Mouse (Mus musculus) G1E (cell line): Measurements from ENCODE around the gene Prpf4b. TPM values are rescaled to one million over a fixed set of nuclear protein-coding genes. Genes with fewer than 3 reads are reported as not detected.
"Not testable (repeated sequence)": the region's sequence is repeated elsewhere in the genome, so short reads cannot be mapped to it uniquely, and the experiment has no call there.

Source experiments
- ATAC-seq: 2 replicates; pipeline ENCODE4 v1.8.0; 2016; ENCODE audit warnings: mild to moderate bottlenecking; ENCODE audit not compliant: insufficient number of reproducible peaks, poor library complexity, low FRiP score, severe bottlenecking; ENCODE audit errors: extremely low read depth
- DNase-seq: peaks from one replicate; pipeline ENCODE4 v3.0.0; 2012; ENCODE audit warnings: low spot score
- H3K27me3 ChIP-seq: 2 replicates; pipeline ENCODE4 v1.6.1; 2012; ENCODE audit warnings: mild to moderate bottlenecking, low read length, inconsistent platforms; ENCODE audit not compliant: insufficient read depth
- H3K36me3 ChIP-seq: replicated peaks from 2 replicates; pipeline ENCODE3; 2012; ENCODE audit warnings: mild to moderate bottlenecking, inconsistent platforms
- H3K4me1 ChIP-seq: 2 replicates; pipeline ENCODE4 v1.6.1; 2012; ENCODE audit warnings: low read depth, low read length, inconsistent platforms, mixed read lengths; ENCODE audit not compliant: insufficient read depth
- H3K4me3 ChIP-seq: 2 replicates; pipeline ENCODE4 v1.5.1; 2012; ENCODE audit warnings: low read depth, mild to moderate bottlenecking, inconsistent platforms, low read length, moderate library complexity, mixed read lengths
- H3K9me3 ChIP-seq: replicated peaks from 2 replicates; pipeline ENCODE4 v1.6.1; 2012; ENCODE audit warnings: inconsistent platforms
- CTCF ChIP-seq: IDR thresholded peaks from 2 replicates; pipeline ENCODE4 v1.5.1; 2012; ENCODE audit warnings: low read depth, low read length, inconsistent platforms, mixed read lengths
- GATA1 ChIP-seq: IDR thresholded peaks from 2 replicates; pipeline ENCODE4 v1.6.1; 2012; ENCODE audit warnings: borderline replicate concordance, low read length, inconsistent platforms, mixed read lengths
- GATA2 ChIP-seq: IDR thresholded peaks from 2 replicates; pipeline ENCODE4 v1.6.1; 2012; ENCODE audit warnings: low read depth, low read length, inconsistent platforms, borderline replicate concordance
- POLR2AphosphoS5 ChIP-seq: IDR thresholded peaks from 2 replicates; pipeline ENCODE4 v1.6.1; 2012; ENCODE audit warnings: low read depth, low read length, inconsistent platforms; ENCODE audit not compliant: insufficient replicate concordance
- TAL1 ChIP-seq: conservative IDR thresholded peaks from 2 replicates; pipeline ENCODE4 v1.6.1; 2012; ENCODE audit warnings: low read depth, low read length, inconsistent platforms, mixed read lengths
- polyA plus RNA-seq: library from polyadenylated mRNA; stranded (reverse); fragments of >175 nt; gene quantifications from 2 replicates; pipeline ENCODE4 v1.2.3, GENCODE M21; 2012
- total RNA-seq, 2 experiments: library from RNA; stranded (forward) in 1 of 2; stranded (reverse) in 1 of 2; fragments of 200-1000 nt in 1 of 2; fragments of >200 nt in 1 of 2; fragmentation: Nextera tagmentation in 1 of 2; gene quantifications; 2 replicates each; pipeline ENCODE4 v1.2.3; 2014 to 2017

Prpf4b gene
- total and polyA plus RNA-seq, 3 experiments: 36.0 to 144 (median 136) TPM

- no peaks in the 10 kb centered on the region for H3K9me3 ChIP-seq
- H3K36me3 ChIP-seq: no peaks in the 10 kb centered on the region
- DNase-seq (no peak), ATAC-seq (no peak)
- no peak for TF ChIP-seq CTCF
- TF ChIP-seq POLR2AphosphoS5: no peak
- no peak for TF ChIP-seq TAL1
- no peak for TF ChIP-seq GATA2
- no peak for TF ChIP-seq GATA1
- H3K27me3 ChIP-seq: peaks cover 12% of the 10 kb centered on the region
- no peaks in the 10 kb centered on the region for H3K4me1 ChIP-seq
- no peak overlapping the region for H3K4me3 ChIP-seq
These were observed 60.0 kb downstream of the Prpf4b start for GRCm38 (mm10) chr13:34934931-34935644.

GRCm38 (mm10) chr13:34942370-34942769 is 67.3 kb downstream of the Prpf4b start:
- no peaks in the 10 kb centered on the region for H3K4me1 ChIP-seq
- DNase-seq: no peak
- H3K27me3 ChIP-seq: peaks cover 7% of the 10 kb centered on the region; the same call in 1 of the 2 replicates
- TF ChIP-seq POLR2AphosphoS5 (no peak), GATA1 (no peak), TAL1 (no peak), GATA2 (no peak), CTCF (no peak)
- H3K36me3 ChIP-seq: no peaks in the 10 kb centered on the region
- H3K4me3 ChIP-seq: no peak overlapping the region
- ATAC-seq: no peak
- no peaks in the 10 kb centered on the region for H3K9me3 ChIP-seq

GRCm38 (mm10) chr13:34951437-34951836 is 76.3 kb downstream of the Prpf4b start:
- not testable (repeated sequence) for H3K27me3 ChIP-seq, H3K4me1 ChIP-seq, DNase-seq, H3K4me3 ChIP-seq, H3K9me3 ChIP-seq, H3K36me3 ChIP-seq, ATAC-seq

Other genes starting within 250 kb of the Prpf4b start
- not detected in 2 replicates for gene Pxdc1, start 221.8 kb upstream of the Prpf4b start, total RNA-seq (2014; fragmentation: Nextera tagmentation)
- gene Pxdc1, start 221.8 kb upstream of the Prpf4b start, total RNA-seq (2017): 0.11 TPM in 1 of 2 replicates, not detected in the other
- gene Pxdc1, start 221.8 kb upstream of the Prpf4b start, polyA plus RNA-seq: not detected in 2 replicates
- gene Fam50b, start 140.5 kb upstream of the Prpf4b start, total RNA-seq (2014; fragmentation: Nextera tagmentation): not detected in 2 replicates
- not detected in 2 replicates for gene Fam50b, start 140.5 kb upstream of the Prpf4b start, total RNA-seq (2017)
- not detected in 2 replicates for gene Fam50b, start 140.5 kb upstream of the Prpf4b start, polyA plus RNA-seq
- not detected in 2 replicates for gene Fam217a, start 49.0 kb downstream of the Prpf4b start, total RNA-seq (2014; fragmentation: Nextera tagmentation)
- gene Fam217a, start 49.0 kb downstream of the Prpf4b start, total RNA-seq (2017): 0.05 TPM in 1 of 2 replicates, not detected in the other
- not detected in 2 replicates for gene Fam217a, start 49.0 kb downstream of the Prpf4b start, polyA plus RNA-seq
- not detected in 2 replicates for gene 4933417A18Rik, start 49.1 kb downstream of the Prpf4b start, total RNA-seq (2014; fragmentation: Nextera tagmentation)
- not detected in 2 replicates for gene 4933417A18Rik, start 49.1 kb downstream of the Prpf4b start, total RNA-seq (2017)
- gene 4933417A18Rik, start 49.1 kb downstream of the Prpf4b start, polyA plus RNA-seq: not detected in 2 replicates
- gene Eci3, start 88.5 kb downstream of the Prpf4b start, total RNA-seq (2014; fragmentation: Nextera tagmentation): not detected in 2 replicates
- gene Eci3, start 88.5 kb downstream of the Prpf4b start, total RNA-seq (2017): not detected in 2 replicates
- not detected in 2 replicates for gene Eci3, start 88.5 kb downstream of the Prpf4b start, polyA plus RNA-seq
- gene Eci2, start 151.8 kb downstream of the Prpf4b start, total RNA-seq (2014; fragmentation: Nextera tagmentation): 87.2 and 99.4 TPM in 2 replicates
- gene Eci2, start 151.8 kb downstream of the Prpf4b start, total RNA-seq (2017): 62.9 and 64.4 TPM in 2 replicates
- gene Eci2, start 151.8 kb downstream of the Prpf4b start, polyA plus RNA-seq: 6.6 and 7.2 TPM in 2 replicates